Mouse (Mus musculus): ENCODE data around the gene Sept5. TPM values are rescaled to one million over a fixed set of nuclear protein-coding genes. Genes with fewer than 3 reads are reported as not detected.

Sept5 gene
- polyA plus RNA-seq, 1 experiment = 74.2 TPM

DNA sequence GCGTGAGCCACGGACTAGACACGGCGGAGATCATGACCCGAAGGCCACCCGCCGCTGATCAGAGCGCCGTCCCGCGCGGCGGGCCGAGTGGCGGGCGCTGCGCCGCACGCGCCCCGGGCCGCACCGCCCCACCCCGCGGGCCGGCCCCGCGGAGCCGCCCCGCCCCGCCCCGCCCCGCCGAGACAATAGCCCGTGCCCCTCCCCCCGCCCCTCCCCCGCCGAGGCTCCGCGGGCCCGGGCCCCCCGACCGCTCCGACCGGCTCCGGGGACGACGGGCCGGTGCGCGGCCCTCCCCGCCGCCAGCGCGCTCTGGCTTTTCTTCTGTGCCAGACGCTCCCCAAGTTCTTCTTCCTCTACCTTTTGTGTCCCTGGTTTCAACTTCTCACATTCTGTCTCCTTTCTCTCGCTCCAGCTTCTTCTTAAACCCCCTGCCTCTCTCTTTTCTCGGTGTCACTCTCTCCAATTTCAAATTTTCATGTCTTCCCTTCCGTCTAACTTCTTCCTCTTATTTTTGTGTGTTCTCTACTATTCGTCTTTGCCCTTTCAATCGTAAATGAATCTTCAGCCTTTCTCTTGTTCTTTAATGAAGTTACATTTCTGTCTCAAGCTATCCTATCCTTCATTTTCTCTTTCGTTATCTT lies 42.7 kb downstream of the Sept5 start:
- no peaks in the 10 kb centered on the region for H3K27me3 ChIP-seq (ENCODE audit: control insufficient read depth, insufficient read depth, insufficient read length)
- peaks cover 18% of the 10 kb centered on the region for H3K79me2 ChIP-seq (ENCODE audit: control insufficient read depth, insufficient read depth)
- peaks cover 13% of the 10 kb centered on the region for H3K36me3 ChIP-seq (ENCODE audit: control insufficient read depth, insufficient read depth)
- TF ChIP-seq CTCF (IDR thresholded peaks at IDR 0.05; ENCODE audit: control insufficient read depth, insufficient read depth, insufficient read length) = no peak
- no peak for TF ChIP-seq MYOD1 (IDR thresholded peaks at IDR 0.05; ENCODE audit: control insufficient read depth, insufficient read length, low read depth)
- no peak for TF ChIP-seq MAX (IDR thresholded peaks at IDR 0.05)
- no peak for TF ChIP-seq CEBPB (IDR thresholded peaks at IDR 0.05; ENCODE audit: low read depth)
- no peak for TF ChIP-seq MYOG (IDR thresholded peaks at IDR 0.05; ENCODE audit: control insufficient read depth, extremely low read depth, insufficient read length)
- no peak for TF ChIP-seq FOSL1 (IDR thresholded peaks at IDR 0.05; ENCODE audit: insufficient read depth, low read length, poor library complexity, severe bottlenecking)
- no peak for TF ChIP-seq USF1 (IDR thresholded peaks at IDR 0.05; ENCODE audit: low read depth)
- H3K79me3 ChIP-seq (ENCODE audit: low read depth) = peaks cover 2% of the 10 kb centered on the region
- peak overlapping the region; percentile 91 for H3ac ChIP-seq (ENCODE audit: control insufficient read depth, insufficient read length, low read depth)
- H3K4me3 ChIP-seq (ENCODE audit: insufficient read depth, poor library complexity, severe bottlenecking) = peak overlapping the region; percentile 42

DNA sequence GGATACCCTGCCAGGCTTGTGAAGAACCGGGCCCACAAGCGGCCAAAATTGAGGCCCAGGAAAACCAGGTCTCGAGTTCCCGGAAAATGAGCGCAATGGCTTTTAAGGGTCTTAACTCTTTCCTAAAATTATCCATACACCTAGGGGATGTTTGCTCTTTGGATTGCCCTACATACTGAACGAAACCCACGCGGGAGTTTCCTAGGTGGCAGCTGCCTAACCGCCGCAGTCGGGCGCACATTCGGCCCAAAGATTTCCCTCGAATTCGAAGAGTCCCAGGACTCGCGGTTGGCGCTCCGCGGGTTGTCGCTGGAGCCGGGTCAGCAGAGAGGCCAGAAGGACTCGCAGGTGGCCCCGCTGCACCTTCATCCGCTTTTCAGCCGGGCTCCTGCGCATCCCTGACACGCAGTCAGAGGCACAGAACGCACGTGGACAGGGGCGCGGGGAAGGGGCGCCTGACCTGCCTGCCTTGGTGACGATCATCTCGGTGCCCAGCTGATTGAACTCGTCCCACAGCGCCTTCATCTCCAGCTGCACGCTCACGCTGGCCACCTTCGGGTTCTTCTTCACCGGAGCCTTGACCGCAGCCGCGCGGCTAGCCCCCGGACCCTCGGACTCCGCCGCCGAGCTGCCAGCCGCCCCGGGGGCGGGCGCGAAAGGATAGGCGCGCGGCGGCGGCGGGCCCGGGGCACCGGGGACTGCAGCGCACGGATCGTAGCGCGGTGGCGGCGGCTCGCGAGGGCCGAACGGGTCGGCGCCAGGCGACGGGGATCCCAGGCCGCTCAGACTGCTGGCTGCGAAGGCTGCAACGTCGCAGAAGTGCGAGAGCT lies 43.5 kb downstream of the Sept5 start:
- Histone ChIP-seq H3K79me2 (ENCODE audit: control insufficient read depth, insufficient read depth) (peaks cover 18% of the 10 kb centered on the region), H3K79me3 (ENCODE audit: low read depth) (peaks cover 2% of the 10 kb centered on the region), H3K36me3 (ENCODE audit: control insufficient read depth, insufficient read depth) (peaks cover 17% of the 10 kb centered on the region), H3K27me3 (ENCODE audit: control insufficient read depth, insufficient read depth, insufficient read length) (no peaks in the 10 kb centered on the region), H3ac (ENCODE audit: control insufficient read depth, insufficient read length, low read depth) (peak overlapping the region; percentile 91), H3K4me3 (ENCODE audit: insufficient read depth, poor library complexity, severe bottlenecking) (peak overlapping the region; percentile 42)
- no peak for TF ChIP-seq CTCF (IDR thresholded peaks at IDR 0.05; ENCODE audit: control insufficient read depth, insufficient read depth, insufficient read length)
- no peak for TF ChIP-seq CEBPB (IDR thresholded peaks at IDR 0.05; ENCODE audit: low read depth)
- TF ChIP-seq MYOG (IDR thresholded peaks at IDR 0.05; ENCODE audit: control insufficient read depth, extremely low read depth, insufficient read length) = no peak
- no peak for TF ChIP-seq MYOD1 (IDR thresholded peaks at IDR 0.05; ENCODE audit: control insufficient read depth, insufficient read length, low read depth)

DNA sequence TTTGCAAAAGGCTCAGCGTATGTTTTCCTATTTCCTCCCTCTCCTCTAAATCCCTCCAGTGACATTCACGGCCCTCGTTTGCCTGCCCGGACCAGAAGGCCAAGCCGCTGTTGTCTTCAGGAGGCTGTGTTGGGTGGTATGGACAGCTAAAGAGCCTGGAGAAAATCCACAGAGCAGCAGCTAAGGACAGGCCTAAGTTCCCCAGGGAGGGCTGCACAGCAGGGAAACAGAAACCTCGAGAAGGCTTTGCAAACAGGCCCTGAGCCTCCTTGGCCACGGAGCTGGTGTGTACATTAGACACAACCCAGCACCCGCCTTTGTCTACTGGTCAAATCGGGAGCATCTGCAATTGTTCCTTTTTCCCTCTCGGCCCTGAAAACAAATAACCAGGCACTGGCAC lies 44.1 kb downstream of the Sept5 start:
- peaks cover 2% of the 10 kb centered on the region for H3K79me3 ChIP-seq (ENCODE audit: low read depth)
- TF ChIP-seq MYOD1 (IDR thresholded peaks at IDR 0.05; ENCODE audit: control insufficient read depth, insufficient read length, low read depth) = no peak
- no peak for TF ChIP-seq CTCF (IDR thresholded peaks at IDR 0.05; ENCODE audit: control insufficient read depth, insufficient read depth, insufficient read length)
- TF ChIP-seq CEBPB (IDR thresholded peaks at IDR 0.05; ENCODE audit: low read depth) = no peak
- TF ChIP-seq MYOG (IDR thresholded peaks at IDR 0.05; ENCODE audit: control insufficient read depth, extremely low read depth, insufficient read length) = no peak
- no peak for TF ChIP-seq FOSL1 (IDR thresholded peaks at IDR 0.05; ENCODE audit: insufficient read depth, low read length, poor library complexity, severe bottlenecking)
- no peak for TF ChIP-seq MAX (IDR thresholded peaks at IDR 0.05)
- TF ChIP-seq USF1 (IDR thresholded peaks at IDR 0.05; ENCODE audit: low read depth) = no peak
- H3K27me3 ChIP-seq (ENCODE audit: control insufficient read depth, insufficient read depth, insufficient read length) = no peaks in the 10 kb centered on the region
- H3ac ChIP-seq (ENCODE audit: control insufficient read depth, insufficient read length, low read depth) = peak overlapping the region; percentile 64
- H3K36me3 ChIP-seq (ENCODE audit: control insufficient read depth, insufficient read depth) = peaks cover 22% of the 10 kb centered on the region
- peaks cover 18% of the 10 kb centered on the region for H3K79me2 ChIP-seq (ENCODE audit: control insufficient read depth, insufficient read depth)
- H3K4me3 ChIP-seq (ENCODE audit: insufficient read depth, poor library complexity, severe bottlenecking) = peak overlapping the region; percentile 42

DNA sequence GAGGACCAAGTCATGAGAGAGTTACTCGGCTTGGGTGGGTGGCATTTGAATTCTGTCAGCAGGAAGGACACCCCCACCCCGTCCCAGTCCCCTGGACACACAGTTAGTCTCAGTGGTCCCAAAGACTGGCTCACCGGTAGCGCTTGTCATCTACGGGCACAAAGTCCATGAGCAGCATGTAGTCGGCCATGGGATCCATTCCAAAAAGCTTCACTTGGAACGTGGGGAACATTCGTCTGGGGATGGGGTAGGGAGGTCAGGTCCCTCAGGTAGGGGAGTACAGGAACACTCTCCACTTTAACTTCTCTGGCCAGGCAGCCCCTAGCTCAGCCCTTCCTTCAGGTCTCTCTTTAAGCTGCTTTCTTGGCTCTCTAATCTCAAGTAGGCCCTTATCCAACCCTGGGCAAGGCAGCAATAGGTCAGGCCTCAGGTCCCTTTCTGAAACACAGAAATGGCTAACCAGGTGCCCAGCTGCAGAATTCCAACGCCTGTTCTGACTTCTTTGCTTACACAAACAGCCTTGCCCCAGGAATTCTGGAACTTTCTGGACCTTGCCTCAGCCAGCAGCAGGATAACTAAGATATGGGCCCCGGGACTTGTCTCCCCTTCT lies 44.7 kb downstream of the Sept5 start:
- Histone ChIP-seq H3K79me2 (ENCODE audit: control insufficient read depth, insufficient read depth) (peaks cover 18% of the 10 kb centered on the region), H3K79me3 (ENCODE audit: low read depth) (peaks cover 2% of the 10 kb centered on the region), H3K36me3 (ENCODE audit: control insufficient read depth, insufficient read depth) (peaks cover 22% of the 10 kb centered on the region), H3ac (ENCODE audit: control insufficient read depth, insufficient read length, low read depth) (peak overlapping the region; percentile 64), H3K27me3 (ENCODE audit: control insufficient read depth, insufficient read depth, insufficient read length) (no peaks in the 10 kb centered on the region), H3K4me3 (ENCODE audit: insufficient read depth, poor library complexity, severe bottlenecking) (peak overlapping the region; percentile 42)
- no peak for TF ChIP-seq USF1 (IDR thresholded peaks at IDR 0.05; ENCODE audit: low read depth)
- TF ChIP-seq CTCF (IDR thresholded peaks at IDR 0.05; ENCODE audit: control insufficient read depth, insufficient read depth, insufficient read length) = no peak

DNA sequence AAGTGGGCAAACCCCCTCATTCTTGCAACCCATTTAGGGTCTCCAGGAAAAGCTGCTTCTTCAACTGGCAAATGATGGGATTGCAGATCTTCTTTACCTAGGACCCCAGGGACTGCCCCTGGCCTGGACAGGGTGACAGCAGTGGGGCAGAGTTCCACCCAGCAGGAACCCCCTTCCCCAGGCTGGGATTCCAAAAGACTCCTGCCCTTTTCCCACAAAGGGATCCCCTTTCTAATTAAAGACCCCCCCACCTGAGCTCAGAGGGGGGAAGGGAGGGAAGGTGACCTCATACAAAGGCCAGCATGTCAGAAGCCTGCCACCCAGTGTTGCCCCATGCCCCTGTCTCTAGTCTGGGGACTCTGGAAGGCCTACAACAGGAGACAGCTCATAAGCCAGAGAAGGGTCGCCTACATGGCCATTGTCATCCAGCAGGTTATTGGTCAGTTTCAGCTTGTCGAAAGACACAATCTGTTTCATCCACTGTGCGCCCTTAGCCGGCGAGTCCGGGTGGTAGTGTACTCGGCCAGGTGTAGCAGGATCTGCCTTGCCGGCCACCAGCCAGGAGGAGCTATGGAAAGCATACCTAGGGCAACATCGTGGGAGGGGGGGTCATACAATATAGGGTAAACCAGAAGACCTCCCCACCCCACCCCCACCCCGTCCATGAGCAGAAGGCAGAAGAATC lies 45.9 kb downstream of the Sept5 start:
- Histone ChIP-seq H3K79me3 (ENCODE audit: low read depth) (peaks cover 2% of the 10 kb centered on the region), H3ac (ENCODE audit: control insufficient read depth, insufficient read length, low read depth) (no peak overlapping the region), H3K4me3 (ENCODE audit: insufficient read depth, poor library complexity, severe bottlenecking) (no peak overlapping the region), H3K79me2 (ENCODE audit: control insufficient read depth, insufficient read depth) (peaks cover 18% of the 10 kb centered on the region), H3K36me3 (ENCODE audit: control insufficient read depth, insufficient read depth) (peaks cover 22% of the 10 kb centered on the region), H3K27me3 (ENCODE audit: control insufficient read depth, insufficient read depth, insufficient read length) (no peaks in the 10 kb centered on the region)
- TF ChIP-seq MAX (IDR thresholded peaks at IDR 0.05) (no peak), MYOG (IDR thresholded peaks at IDR 0.05; ENCODE audit: control insufficient read depth, extremely low read depth, insufficient read length) (no peak)
